Mouse (Mus musculus) spleen, adult 2 months (tissue): ENCODE measurements around the gene Cass4.

ENCODE experiments used
- CTCF ChIP-seq: fragments of 200-500 bp; IDR thresholded peaks from 2 replicates; pipeline ENCODE4 v1.5.1; 2011; ENCODE audit warnings: mild to moderate bottlenecking, inconsistent platforms; ENCODE audit not compliant: insufficient read depth, insufficient read length, insufficient replicate concordance; ENCODE audit errors: extremely low read depth
- POLR2A ChIP-seq: fragments of 200-500 bp; IDR thresholded peaks from 2 replicates; pipeline ENCODE4 v1.6.1; 2011; ENCODE audit warnings: low read depth, low read length, inconsistent platforms

- TF ChIP-seq CTCF, result no peak
- TF ChIP-seq POLR2A, result no peak
Measured at GRCm38 (mm10) chr2:172349776-172350175, 43.8 kb upstream of the Cass4 start.
